Mouse (Mus musculus) lung, embryonic 14.5 days (tissue): ENCODE data around the gene Spc25. TPM values are rescaled to one million over a fixed set of nuclear protein-coding genes. Genes with fewer than 3 reads are reported as not detected.

Experiments
- ATAC-seq: fragments of 200-750 bp; cut with Nextera tagmentation; 2 replicates; pipeline ENCODE4 v1.8.0; 2017; ENCODE audit warnings: mild to moderate bottlenecking, moderate TSS enrichment, moderate library complexity; ENCODE audit not compliant: insufficient read depth
- DNase-seq: peaks from one replicate; pipeline ENCODE4 v3.0.0-alpha.2; 2015
- H3K27ac ChIP-seq: fragments of 300-500 bp; sonication (generic); 2 replicates; pipeline ENCODE4 v1.5.1; 2014; ENCODE audit warnings: low read depth, mild to moderate bottlenecking, moderate library complexity
- H3K27me3 ChIP-seq: fragments of 300-500 bp; sonication (generic); 2 replicates; pipeline ENCODE4 v1.6.1; 2014; ENCODE audit warnings: low read length, control low read depth; ENCODE audit not compliant: insufficient read depth
- H3K36me3 ChIP-seq: fragments of 300-500 bp; sonication (generic); 2 replicates; pipeline ENCODE4 v1.6.1; 2014; ENCODE audit warnings: control low read depth; ENCODE audit not compliant: insufficient read depth
- H3K4me1 ChIP-seq: fragments of 300-500 bp; sonication (generic); 2 replicates; pipeline ENCODE4 v1.6.1; 2014; ENCODE audit warnings: antibody characterized with exemption, control low read depth; ENCODE audit not compliant: insufficient read depth
- H3K4me2 ChIP-seq: fragments of 300-500 bp; sonication (generic); 2 replicates; pipeline ENCODE4 v1.6.1; 2014; ENCODE audit warnings: mild to moderate bottlenecking
- H3K4me3 ChIP-seq: fragments of 300-500 bp; sonication (generic); 2 replicates; pipeline ENCODE4 v1.5.1; 2014; ENCODE audit warnings: low read depth, low read length
- H3K9ac ChIP-seq: fragments of 300-500 bp; sonication (generic); 2 replicates; pipeline ENCODE4 v1.6.1; 2014
- H3K9me3 ChIP-seq: fragments of 300-500 bp; sonication (generic); 2 replicates; pipeline ENCODE4 v1.6.1; 2016; ENCODE audit warnings: low read depth, low read length, control low read depth
- CTCF ChIP-seq: IDR thresholded peaks from 2 replicates; pipeline ENCODE4 v1.5.1; 2016; ENCODE audit warnings: antibody characterized with exemption, low read depth
- WGBS: fragments of 180-500 bp; shearing (Covaris S2); extraction: QIAGEN DNeasy Blood & Tissue Kit; methylation state at CpG from one replicate; pipeline ENCODE4 v1.1.7; 2014; 5-methylcytosine and 5-hydroxymethylcytosine counted together
- polyA plus RNA-seq: library from polyadenylated mRNA; unstranded; fragments of >200 nt; fragmentation: Nextera tagmentation; extraction: Ambion mirVana; gene quantifications from 2 replicates; pipeline ENCODE4 v1.2.1, GENCODE M21; 2014

Gene Spc25
- polyA plus RNA-seq, 1 experiment from 2014 or later: 198 TPM

DNA sequence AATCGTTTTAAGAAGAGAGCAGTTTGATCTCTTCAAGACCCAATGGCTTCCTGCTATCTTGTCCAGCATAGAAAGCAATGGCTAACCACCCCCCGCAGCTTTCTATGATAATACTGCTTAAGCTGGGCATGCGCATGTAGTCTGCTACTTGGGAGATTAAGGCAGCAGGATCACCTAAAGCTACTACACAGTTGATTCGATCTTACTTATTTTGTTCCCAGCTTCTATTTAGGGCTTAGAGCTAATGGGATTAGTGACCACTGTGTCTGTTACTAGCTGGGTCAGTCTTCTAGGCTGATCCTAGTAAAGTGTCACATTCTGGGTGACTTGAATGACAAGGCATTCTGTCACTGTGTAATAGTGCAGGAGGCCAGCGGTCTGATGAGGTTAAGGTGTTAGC is 55.2 kb downstream of the Spc25 start:
- no peak overlapping the region for H3K27ac ChIP-seq
- no peaks in the 10 kb centered on the region for H3K4me1 ChIP-seq
- H3K9me3 ChIP-seq: no peaks in the 10 kb centered on the region
- TF ChIP-seq CTCF: no peak
- H3K4me2 ChIP-seq: no peak overlapping the region
- ATAC-seq: no peak
- 72% methylated on average over 5 of the region's 5 CpGs for WGBS
- no peak overlapping the region for H3K9ac ChIP-seq
- H3K27me3 ChIP-seq: no peaks in the 10 kb centered on the region
- no peak overlapping the region for H3K4me3 ChIP-seq
- H3K36me3 ChIP-seq: no peaks in the 10 kb centered on the region
- no peak for DNase-seq

DNA sequence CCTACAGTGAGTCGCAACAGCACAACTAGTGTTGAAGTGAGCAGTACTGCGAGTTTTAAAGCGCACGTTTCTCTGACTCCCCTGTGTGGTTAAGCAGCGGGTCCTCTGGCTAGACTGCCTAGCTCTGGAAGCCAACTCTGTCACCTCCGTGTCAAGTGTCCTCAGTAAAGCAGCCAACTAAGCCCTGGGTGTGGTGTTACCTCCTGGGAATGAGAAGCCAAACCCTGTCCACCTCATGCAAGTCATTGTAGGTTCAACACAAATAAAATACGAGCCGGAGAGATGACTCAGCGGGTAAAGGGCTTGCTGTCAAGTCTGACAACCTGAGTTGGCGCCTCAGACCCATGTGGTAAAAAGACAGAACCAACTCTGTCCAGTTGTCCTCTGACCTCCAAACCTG is 56.8 kb downstream of the Spc25 start:
- Histone ChIP-seq H3K9ac (no peak overlapping the region), H3K27me3 (no peaks in the 10 kb centered on the region), H3K4me1 (no peaks in the 10 kb centered on the region), H3K4me2 (no peak overlapping the region), H3K4me3 (no peak overlapping the region), H3K9me3 (no peaks in the 10 kb centered on the region), H3K27ac (no peak overlapping the region), H3K36me3 (no peaks in the 10 kb centered on the region)
- DNase-seq (no peak), ATAC-seq (no peak)
- no peak for TF ChIP-seq CTCF
- WGBS: 81% methylated on average over 10 of the region's 10 CpGs

DNA sequence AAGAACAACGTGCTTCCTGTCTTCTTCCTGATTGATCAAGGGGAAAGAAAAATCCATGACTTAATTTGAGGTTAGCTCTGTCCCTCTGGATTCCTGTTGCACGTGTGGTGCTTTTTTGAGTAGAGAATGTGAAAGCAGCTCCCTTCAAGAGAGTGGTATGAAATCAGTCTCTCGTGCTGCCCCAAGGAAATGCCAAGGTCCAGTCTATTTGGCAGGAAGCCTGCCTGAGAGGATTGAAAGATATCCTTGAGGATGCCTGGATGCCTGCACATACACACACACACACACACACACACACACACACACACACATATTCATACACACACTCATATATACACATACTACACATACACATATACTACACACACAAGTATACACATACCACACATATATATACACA is 57.3 kb downstream of the Spc25 start:
- Histone ChIP-seq H3K27me3 (no peaks in the 10 kb centered on the region), H3K9ac (no peak overlapping the region), H3K27ac (no peak overlapping the region), H3K4me2 (no peak overlapping the region), H3K4me3 (no peak overlapping the region), H3K36me3 (no peaks in the 10 kb centered on the region), H3K4me1 (no peaks in the 10 kb centered on the region), H3K9me3 (no peaks in the 10 kb centered on the region)
- DNase-seq (no peak), ATAC-seq (no peak)
- 61% methylated on average over 3 of the region's 3 CpGs for WGBS
- no peak for TF ChIP-seq CTCF

Other genes with a start within 250 kb of the Spc25 start
- 11.6 and 14.4 TPM in 2 replicates for gene Nostrin, start 70.4 kb downstream of the Spc25 start, polyA plus RNA-seq
- gene G6pc2, start 4.9 kb upstream of the Spc25 start, polyA plus RNA-seq: not detected in 2 replicates
- 0.22 TPM in 1 of 2 replicates, not detected in the other for gene Abcb11, start 136.4 kb upstream of the Spc25 start, polyA plus RNA-seq
- gene Dhrs9, start 174.3 kb upstream of the Spc25 start, polyA plus RNA-seq: not detected in 2 replicates